Mouse (Mus musculus): ENCODE data around the gene Slc27a1. TPM values are rescaled to one million over a fixed set of nuclear protein-coding genes. Genes with fewer than 3 reads are reported as not detected.

Gene Slc27a1
- polyA plus RNA-seq, 1 experiment from 2014 or later, result 27.7 TPM

GRCm38 (mm10) chr8:71613418-71613817, 44.7 kb downstream of the Slc27a1 start:
- Histone ChIP-seq H3K36me3 (ENCODE audit: insufficient read depth, low read length) (peaks cover 18% of the 10 kb centered on the region), H3K27ac (ENCODE audit: low read length) (no peak overlapping the region), H3K4me2 (replicated peaks; ENCODE audit: low read depth, low read length) (no peak overlapping the region), H3K4me1 (ENCODE audit: insufficient read depth, low read depth, low read length) (peaks cover 4% of the 10 kb centered on the region; the same call in 1 of the 2 replicates), H3K27me3 (replicated peaks; ENCODE audit: insufficient read depth, low read length) (no peaks in the 10 kb centered on the region), H3K9me3 (ENCODE audit: low read length) (no peaks in the 10 kb centered on the region), H3K9ac (replicated peaks; ENCODE audit: low read depth) (no peak overlapping the region), H3K4me3 (ENCODE audit: low read depth, low read length) (no peak overlapping the region)
- no peak for TF ChIP-seq EP300 (IDR thresholded peaks at IDR 0.05)
- ATAC-seq (no peak), DNase-seq (ENCODE audit: low spot score) (peak; percentile 34)
- WGBS, result 25% methylated on average over 4 of the region's 4 CpGs

DNA sequence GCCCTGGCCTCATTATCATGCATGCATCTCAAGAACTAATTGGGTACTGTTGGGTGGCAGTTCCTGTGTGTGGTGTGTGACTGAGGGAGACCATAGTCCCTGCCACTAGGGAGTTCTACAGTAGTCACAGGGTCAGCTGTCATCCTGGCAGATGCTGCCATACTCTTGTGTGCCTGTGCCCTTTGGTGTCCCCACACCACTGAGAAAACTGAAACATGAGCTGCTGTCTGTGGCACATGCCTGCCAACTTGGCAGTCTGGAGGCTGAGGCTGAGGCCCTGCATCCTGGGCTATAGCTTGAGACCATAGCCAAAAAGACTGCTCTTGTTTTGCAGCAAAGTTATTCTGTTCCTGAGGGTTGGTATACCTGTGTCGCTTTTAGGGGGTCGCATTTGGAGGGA, 51.1 kb downstream of the Slc27a1 start:
- 98% methylated on average over 2 of the region's 2 CpGs for WGBS
- no peak overlapping the region for H3K27ac ChIP-seq (ENCODE audit: low read length)
- no peaks in the 10 kb centered on the region for H3K9me3 ChIP-seq (ENCODE audit: low read length)
- ATAC-seq (no peak), DNase-seq (ENCODE audit: low spot score) (no peak)
- H3K4me3 ChIP-seq (ENCODE audit: low read depth, low read length), result no peak overlapping the region
- no peaks in the 10 kb centered on the region for H3K27me3 ChIP-seq (replicated peaks; ENCODE audit: insufficient read depth, low read length)
- H3K4me1 ChIP-seq (ENCODE audit: insufficient read depth, low read depth, low read length), result no peaks in the 10 kb centered on the region
- TF ChIP-seq CTCF (IDR thresholded peaks at IDR 0.05) (no peak), EP300 (IDR thresholded peaks at IDR 0.05) (no peak)
- no peak overlapping the region for H3K9ac ChIP-seq (replicated peaks; ENCODE audit: low read depth)
- no peak overlapping the region for H3K4me2 ChIP-seq (replicated peaks; ENCODE audit: low read depth, low read length)
- H3K36me3 ChIP-seq (ENCODE audit: insufficient read depth, low read length), result peaks cover 54% of the 10 kb centered on the region

DNA sequence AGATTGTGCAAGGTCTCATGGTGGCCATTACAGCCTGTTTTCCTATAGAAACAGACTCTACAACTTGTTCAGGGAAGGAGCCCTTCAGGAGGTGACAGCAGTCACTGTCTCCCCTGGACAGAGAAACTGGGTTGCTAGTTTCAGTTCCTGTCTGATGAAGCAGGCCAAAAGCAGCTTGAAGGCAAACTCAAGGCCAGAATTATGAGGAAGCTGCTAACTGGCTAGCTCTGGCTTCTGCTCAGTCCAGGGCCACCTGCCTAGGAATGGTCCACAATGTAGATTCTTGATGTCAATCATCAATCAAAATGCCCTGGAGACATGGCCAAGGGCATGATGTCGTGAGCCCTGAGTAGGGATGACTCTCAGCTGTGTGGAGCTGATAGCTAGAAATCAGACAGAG, 56.4 kb downstream of the Slc27a1 start:
- WGBS, result 76% methylated on average over 1 of the region's 1 CpGs
- TF ChIP-seq CTCF (IDR thresholded peaks at IDR 0.05) (no peak), EP300 (IDR thresholded peaks at IDR 0.05) (no peak)

GRCm38 (mm10) chr8:71626753-71627152, 58.1 kb downstream of the Slc27a1 start:
- peaks cover 29% of the 10 kb centered on the region for H3K36me3 ChIP-seq (ENCODE audit: insufficient read depth, low read length)
- no peak overlapping the region for H3K4me2 ChIP-seq (replicated peaks; ENCODE audit: low read depth, low read length)
- H3K27ac ChIP-seq (ENCODE audit: low read length), result no peak overlapping the region
- no peak overlapping the region for H3K9ac ChIP-seq (replicated peaks; ENCODE audit: low read depth)
- no peak overlapping the region for H3K4me3 ChIP-seq (ENCODE audit: low read depth, low read length)
- peaks cover 13% of the 10 kb centered on the region; the same call in 1 of the 2 replicates for H3K4me1 ChIP-seq (ENCODE audit: insufficient read depth, low read depth, low read length)
- ATAC-seq (no peak), DNase-seq (ENCODE audit: low spot score) (no peak)
- TF ChIP-seq CTCF (IDR thresholded peaks at IDR 0.05) (no peak), EP300 (IDR thresholded peaks at IDR 0.05) (no peak)
- H3K9me3 ChIP-seq (ENCODE audit: low read length), result no peaks in the 10 kb centered on the region
- 0 out of 2 replicates have a peak, but pooled peaks cover 7% of the 10 kb centered on the region for H3K27me3 ChIP-seq (replicated peaks; ENCODE audit: insufficient read depth, low read length)
- WGBS, result 77% methylated on average over 9 of the region's 9 CpGs

More for the DNA sequence above, 56.4 kb downstream of the Slc27a1 start:
- Histone ChIP-seq H3K4me1 (ENCODE audit: insufficient read depth, low read depth, low read length) (peaks cover 13% of the 10 kb centered on the region; the same call in 1 of the 2 replicates), H3K9ac (replicated peaks; ENCODE audit: low read depth) (no peak overlapping the region), H3K36me3 (ENCODE audit: insufficient read depth, low read length) (peaks cover 29% of the 10 kb centered on the region), H3K4me2 (replicated peaks; ENCODE audit: low read depth, low read length) (no peak overlapping the region), H3K27me3 (replicated peaks; ENCODE audit: insufficient read depth, low read length) (0 out of 2 replicates have a peak, but pooled peaks cover 5% of the 10 kb centered on the region), H3K4me3 (ENCODE audit: low read depth, low read length) (no peak overlapping the region), H3K9me3 (ENCODE audit: low read length) (no peaks in the 10 kb centered on the region), H3K27ac (ENCODE audit: low read length) (no peak overlapping the region)
- ATAC-seq, result no peak
- DNase-seq (ENCODE audit: low spot score), result no peak

GRCm38 (mm10) chr8:71627265-71628099, 58.8 kb downstream of the Slc27a1 start:
- H3K4me2 ChIP-seq (replicated peaks; ENCODE audit: low read depth, low read length), result 0 out of 2 replicates have a peak overlapping the region, but pooled peaks have one; percentile 11
- no peaks in the 10 kb centered on the region for H3K9me3 ChIP-seq (ENCODE audit: low read length)
- peak overlapping the region; percentile 66 for H3K27ac ChIP-seq (ENCODE audit: low read length)
- peaks cover 22% of the 10 kb centered on the region for H3K36me3 ChIP-seq (ENCODE audit: insufficient read depth, low read length)
- no peak overlapping the region for H3K9ac ChIP-seq (replicated peaks; ENCODE audit: low read depth)
- 0 out of 2 replicates have a peak, but pooled peaks cover 7% of the 10 kb centered on the region for H3K27me3 ChIP-seq (replicated peaks; ENCODE audit: insufficient read depth, low read length)
- 39% methylated on average over 9 of the region's 9 CpGs for WGBS
- H3K4me1 ChIP-seq (ENCODE audit: insufficient read depth, low read depth, low read length), result peaks cover 13% of the 10 kb centered on the region; the same call in 1 of the 2 replicates
- H3K4me3 ChIP-seq (ENCODE audit: low read depth, low read length), result no peak overlapping the region
- TF ChIP-seq CTCF (IDR thresholded peaks at IDR 0.05), result peak; percentile 33; the same call in 1 of the 2 replicates
- no peak for TF ChIP-seq EP300 (IDR thresholded peaks at IDR 0.05)
- DNase-seq (ENCODE audit: low spot score) (peak; percentile 32), ATAC-seq (peak; percentile 32; the same call in 1 of the 2 replicates)

GRCm38 (mm10) chr8:71628396-71629095, 59.9 kb downstream of the Slc27a1 start:
- Histone ChIP-seq H3K27ac (ENCODE audit: low read length) (peak overlapping the region; percentile 66), H3K4me2 (replicated peaks; ENCODE audit: low read depth, low read length) (peak overlapping the region; percentile 91), H3K9me3 (ENCODE audit: low read length) (no peaks in the 10 kb centered on the region), H3K4me3 (ENCODE audit: low read depth, low read length) (peak overlapping the region; percentile 39), H3K36me3 (ENCODE audit: insufficient read depth, low read length) (peaks cover 11% of the 10 kb centered on the region), H3K4me1 (ENCODE audit: insufficient read depth, low read depth, low read length) (peaks cover 13% of the 10 kb centered on the region; the same call in 1 of the 2 replicates), H3K27me3 (replicated peaks; ENCODE audit: insufficient read depth, low read length) (0 out of 2 replicates have a peak, but pooled peaks cover 7% of the 10 kb centered on the region), H3K9ac (replicated peaks; ENCODE audit: low read depth) (peak overlapping the region; percentile 48; the same call in 1 of the 2 replicates)
- DNase-seq (ENCODE audit: low spot score) (peak; percentile 47), ATAC-seq (no peak)
- TF ChIP-seq CTCF (IDR thresholded peaks at IDR 0.05) (no peak), EP300 (IDR thresholded peaks at IDR 0.05) (0 out of 2 replicates have a peak, but pooled peaks have one; percentile 1)
- WGBS, result 5% methylated on average over 16 of the region's 16 CpGs
